Mouse (Mus musculus): ENCODE results near the gene Gm37240. TPM values are rescaled to one million over a fixed set of nuclear protein-coding genes. Genes with fewer than 3 reads are reported as not detected.
A peak's percentile ranks its signal among the peaks of the same experiment; 100 is the strongest.

Gene Gm37240
- polyA plus RNA-seq, 1 experiment, result 0.77 TPM

DNA sequence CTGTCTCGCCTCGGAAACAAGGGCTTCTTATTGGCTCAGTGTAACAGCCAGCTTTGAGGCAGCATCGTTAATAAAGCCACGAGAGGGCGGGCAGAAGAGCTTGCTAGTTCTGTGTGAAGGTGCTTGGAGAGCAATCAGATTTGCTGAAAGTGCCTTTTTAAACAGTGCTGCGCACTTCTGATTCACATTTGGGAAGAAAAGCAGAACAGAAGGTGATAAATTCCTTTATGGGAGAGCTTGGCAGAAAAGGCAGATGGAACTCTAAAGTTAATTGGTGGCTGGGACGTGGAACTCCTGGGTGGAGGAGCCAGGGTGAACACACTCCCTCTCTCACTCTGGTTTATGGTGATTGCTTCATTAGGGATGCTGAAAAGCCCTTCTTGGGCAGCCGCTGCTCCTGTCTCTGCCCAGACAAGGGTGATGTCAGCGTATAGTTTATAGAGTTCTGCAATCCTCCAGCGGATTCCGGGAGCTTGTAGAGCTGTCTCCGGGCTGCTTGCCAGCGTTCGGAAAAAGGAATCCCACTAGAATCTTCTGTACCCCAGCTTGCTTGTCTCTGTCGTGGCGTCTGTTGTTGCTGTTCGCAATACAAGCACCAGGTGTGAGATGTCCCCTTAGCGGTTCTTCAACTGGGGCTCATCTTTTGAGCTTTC lies 1141.7 kb downstream of the Gm37240 start:
- DNase-seq, result no peak
- Histone ChIP-seq H3K27me3 (ENCODE audit: control insufficient read depth, insufficient read depth, low read length) (no peaks in the 10 kb centered on the region), H3K4me1 (ENCODE audit: control insufficient read depth, insufficient read depth, low read length) (no peaks in the 10 kb centered on the region; the same call in 1 of the 2 replicates), H3K27ac (ENCODE audit: insufficient read depth, low read length) (no peak overlapping the region), H3K4me3 (replicated peaks; ENCODE audit: insufficient read depth, low read depth, low read length) (no peak overlapping the region)
- TF ChIP-seq CTCF (IDR thresholded peaks at IDR 0.05; ENCODE audit: borderline replicate concordance, insufficient read depth, low read depth, low read length) (no peak), POLR2A (IDR thresholded peaks at IDR 0.05; ENCODE audit: borderline replicate concordance, insufficient read depth, low read length) (no peak)
- 7% methylated on average over 18 of the region's 18 CpGs for WGBS

DNA sequence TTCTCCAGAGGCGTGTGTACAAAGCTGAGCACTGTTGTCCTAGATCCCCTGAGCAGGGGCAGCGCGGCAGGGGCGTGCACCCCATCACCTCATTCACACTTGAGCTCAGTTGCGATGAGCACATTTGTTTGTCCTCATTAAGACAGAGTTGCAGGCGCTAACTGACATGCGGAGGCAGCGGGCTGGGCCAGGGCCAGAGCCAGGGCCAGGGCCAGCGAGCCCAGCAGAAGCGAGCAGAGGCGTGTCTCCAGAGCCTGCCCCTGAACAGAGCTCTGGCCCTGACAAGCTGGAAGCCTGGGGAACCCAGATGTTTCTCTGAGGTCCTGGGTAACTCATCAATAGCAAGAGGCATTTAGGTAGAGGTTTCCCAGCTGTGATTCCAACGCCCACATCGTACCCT lies 1142.6 kb downstream of the Gm37240 start:
- Histone ChIP-seq H3K4me3 (replicated peaks; ENCODE audit: insufficient read depth, low read depth, low read length) (no peak overlapping the region), H3K4me1 (ENCODE audit: control insufficient read depth, insufficient read depth, low read length) (no peaks in the 10 kb centered on the region; the same call in 1 of the 2 replicates), H3K27ac (ENCODE audit: insufficient read depth, low read length) (no peak overlapping the region), H3K27me3 (ENCODE audit: control insufficient read depth, insufficient read depth, low read length) (no peaks in the 10 kb centered on the region)
- TF ChIP-seq POLR2A (IDR thresholded peaks at IDR 0.05; ENCODE audit: borderline replicate concordance, insufficient read depth, low read length), result no peak
- no peak for TF ChIP-seq CTCF (IDR thresholded peaks at IDR 0.05; ENCODE audit: borderline replicate concordance, insufficient read depth, low read depth, low read length)
- 56% methylated on average over 13 of the region's 13 CpGs for WGBS
- no peak for DNase-seq

DNA sequence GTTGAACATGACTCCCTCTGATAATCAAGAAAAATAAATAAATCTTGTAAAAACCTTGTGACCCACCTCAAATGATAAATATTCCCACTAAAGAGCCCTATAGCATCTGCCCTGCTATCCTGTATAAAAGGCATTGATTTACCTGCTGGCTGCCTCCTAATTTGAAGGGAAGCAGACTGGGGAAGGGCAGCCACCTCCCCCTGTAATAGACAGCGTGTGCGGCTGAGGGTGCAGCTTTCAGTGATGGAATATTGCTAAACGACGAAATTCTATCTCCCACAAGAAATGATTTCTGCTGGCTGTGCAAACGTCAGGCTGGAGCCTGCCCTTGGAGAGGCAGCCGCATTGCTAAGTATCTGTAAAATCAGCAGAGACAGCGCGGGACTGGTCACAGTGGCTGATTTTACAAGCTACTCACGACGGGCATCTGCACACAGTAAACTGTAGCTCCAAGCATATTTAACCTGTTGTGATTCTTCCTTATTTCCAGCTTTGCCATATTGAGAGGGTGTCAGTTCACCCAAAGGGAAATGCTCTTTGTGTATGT lies 1147.2 kb downstream of the Gm37240 start:
- Histone ChIP-seq H3K4me1 (ENCODE audit: control insufficient read depth, insufficient read depth, low read length) (no peaks in the 10 kb centered on the region), H3K27me3 (ENCODE audit: control insufficient read depth, insufficient read depth, low read length) (no peaks in the 10 kb centered on the region), H3K4me3 (replicated peaks; ENCODE audit: insufficient read depth, low read depth, low read length) (no peak overlapping the region), H3K27ac (ENCODE audit: insufficient read depth, low read length) (no peak overlapping the region)
- TF ChIP-seq CTCF (IDR thresholded peaks at IDR 0.05; ENCODE audit: borderline replicate concordance, insufficient read depth, low read depth, low read length) (no peak), POLR2A (IDR thresholded peaks at IDR 0.05; ENCODE audit: borderline replicate concordance, insufficient read depth, low read length) (no peak)
- WGBS, result 51% methylated on average over 10 of the region's 10 CpGs
- DNase-seq, result no peak

DNA sequence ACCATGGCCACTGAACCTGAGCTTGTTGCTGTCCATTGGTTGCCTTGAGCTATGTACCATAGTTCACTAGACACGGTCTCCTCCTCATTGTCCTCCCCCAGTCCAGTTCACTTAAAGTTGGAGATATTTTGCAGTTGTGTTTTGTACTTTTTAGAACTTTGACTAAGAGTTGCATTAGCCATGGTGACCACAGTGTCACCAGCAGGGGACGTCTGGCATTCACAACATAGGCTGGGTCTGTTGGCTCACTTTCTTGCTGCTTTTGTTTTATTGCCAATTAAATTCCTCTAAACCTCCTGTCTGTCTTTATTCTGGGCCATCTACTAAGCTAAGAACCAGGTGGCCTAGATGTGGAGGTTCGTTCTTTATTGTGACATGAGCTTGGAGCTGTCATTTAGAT lies 1150.2 kb downstream of the Gm37240 start:
- no peaks in the 10 kb centered on the region for H3K27me3 ChIP-seq (ENCODE audit: control insufficient read depth, insufficient read depth, low read length)
- no peaks in the 10 kb centered on the region for H3K4me1 ChIP-seq (ENCODE audit: control insufficient read depth, insufficient read depth, low read length)
- H3K4me3 ChIP-seq (replicated peaks; ENCODE audit: insufficient read depth, low read depth, low read length), result no peak overlapping the region
- TF ChIP-seq POLR2A (IDR thresholded peaks at IDR 0.05; ENCODE audit: borderline replicate concordance, insufficient read depth, low read length) (no peak), CTCF (IDR thresholded peaks at IDR 0.05; ENCODE audit: borderline replicate concordance, insufficient read depth, low read depth, low read length) (no peak)
- DNase-seq, result no peak
- H3K27ac ChIP-seq (ENCODE audit: insufficient read depth, low read length), result no peak overlapping the region
- WGBS, result 39% methylated on average over 3 of the region's 3 CpGs

DNA sequence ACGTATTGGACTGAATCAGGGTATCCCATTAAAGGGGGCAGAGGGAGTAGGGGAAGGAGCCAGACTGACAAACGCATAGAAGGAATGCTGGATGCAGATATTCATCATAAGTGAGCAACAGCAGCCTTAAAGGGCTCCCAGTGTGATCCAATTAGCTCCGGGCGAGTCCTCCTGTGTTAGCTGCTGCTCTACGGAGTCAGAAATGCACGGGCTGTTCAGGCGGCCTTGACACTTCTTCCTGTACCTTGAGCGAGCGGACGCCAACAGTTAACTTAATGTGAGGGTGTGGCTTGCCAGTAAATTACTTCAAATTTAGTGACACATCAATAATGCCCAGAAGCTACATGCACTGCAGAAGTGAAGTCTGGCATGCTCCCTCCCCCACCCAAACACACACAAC lies 1151.6 kb downstream of the Gm37240 start:
- no peak overlapping the region for H3K27ac ChIP-seq (ENCODE audit: insufficient read depth, low read length)
- H3K27me3 ChIP-seq (ENCODE audit: control insufficient read depth, insufficient read depth, low read length), result no peaks in the 10 kb centered on the region
- DNase-seq, result no peak
- TF ChIP-seq POLR2A (IDR thresholded peaks at IDR 0.05; ENCODE audit: borderline replicate concordance, insufficient read depth, low read length) (no peak), CTCF (IDR thresholded peaks at IDR 0.05; ENCODE audit: borderline replicate concordance, insufficient read depth, low read depth, low read length) (no peak)
- WGBS, result 65% methylated on average over 10 of the region's 10 CpGs
- no peaks in the 10 kb centered on the region for H3K4me1 ChIP-seq (ENCODE audit: control insufficient read depth, insufficient read depth, low read length)
- no peak overlapping the region for H3K4me3 ChIP-seq (replicated peaks; ENCODE audit: insufficient read depth, low read depth, low read length)

DNA sequence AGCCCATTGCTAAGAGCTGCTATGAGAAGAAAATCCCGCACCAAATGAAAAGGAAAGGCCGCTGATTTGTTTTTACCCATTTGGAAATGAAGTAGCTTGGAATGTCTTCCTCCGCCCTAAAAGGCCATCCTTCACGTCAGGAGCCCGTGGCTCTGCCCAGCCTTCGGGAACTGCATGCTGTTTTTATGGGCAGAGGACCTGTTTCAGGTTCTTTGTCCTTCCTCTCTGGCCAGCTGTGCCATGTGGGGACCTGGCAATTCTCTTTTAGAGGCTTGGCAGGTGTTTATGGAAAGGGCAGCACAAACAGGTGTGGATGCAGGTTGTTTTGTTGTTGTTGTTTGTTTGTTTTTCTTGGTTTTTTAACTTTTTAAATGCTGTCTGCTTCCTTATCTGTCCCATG lies 1154.8 kb downstream of the Gm37240 start:
- H3K27me3 ChIP-seq (ENCODE audit: control insufficient read depth, insufficient read depth, low read length), result no peaks in the 10 kb centered on the region
- no peak overlapping the region for H3K27ac ChIP-seq (ENCODE audit: insufficient read depth, low read length)
- 17% methylated on average over 6 of the region's 6 CpGs for WGBS
- H3K4me1 ChIP-seq (ENCODE audit: control insufficient read depth, insufficient read depth, low read length), result no peaks in the 10 kb centered on the region
- no peak for DNase-seq
- no peak for TF ChIP-seq POLR2A (IDR thresholded peaks at IDR 0.05; ENCODE audit: borderline replicate concordance, insufficient read depth, low read length)
- TF ChIP-seq CTCF (IDR thresholded peaks at IDR 0.05; ENCODE audit: borderline replicate concordance, insufficient read depth, low read depth, low read length), result no peak
- no peak overlapping the region for H3K4me3 ChIP-seq (replicated peaks; ENCODE audit: insufficient read depth, low read depth, low read length)

DNA sequence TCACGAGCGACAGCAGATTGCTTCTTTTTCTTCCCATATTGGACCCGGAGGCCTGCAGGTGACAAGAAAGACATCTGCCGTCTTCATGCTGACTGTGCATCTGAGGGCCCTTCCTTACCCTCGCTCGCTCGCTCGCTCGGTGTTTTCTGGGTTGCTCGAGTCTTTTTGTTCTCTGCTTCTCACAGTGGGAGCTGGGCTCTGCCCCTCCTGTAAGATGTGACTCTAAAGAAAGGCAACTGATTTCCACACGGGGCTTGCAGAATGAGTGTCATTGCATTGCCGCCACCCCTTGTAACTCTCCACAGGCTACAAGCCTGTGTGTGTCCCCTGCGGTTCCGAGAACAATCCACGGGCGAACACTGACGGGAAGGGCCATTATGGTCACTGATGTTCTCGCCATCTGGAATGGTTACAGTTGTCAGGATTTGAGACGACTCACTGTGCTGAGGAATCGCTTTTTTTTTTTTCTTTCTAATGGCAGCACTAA lies 1155.3 kb downstream of the Gm37240 start:
- WGBS, result 1% methylated on average over 20 of the region's 20 CpGs
- no peak for TF ChIP-seq POLR2A (IDR thresholded peaks at IDR 0.05; ENCODE audit: borderline replicate concordance, insufficient read depth, low read length)
- TF ChIP-seq CTCF (IDR thresholded peaks at IDR 0.05; ENCODE audit: borderline replicate concordance, insufficient read depth, low read depth, low read length), result no peak
- Histone ChIP-seq H3K4me3 (replicated peaks; ENCODE audit: insufficient read depth, low read depth, low read length) (peak overlapping the region; percentile 43), H3K4me1 (ENCODE audit: control insufficient read depth, insufficient read depth, low read length) (no peaks in the 10 kb centered on the region), H3K27ac (ENCODE audit: insufficient read depth, low read length) (no peak overlapping the region), H3K27me3 (ENCODE audit: control insufficient read depth, insufficient read depth, low read length) (no peaks in the 10 kb centered on the region)
- peak; percentile 37 to 46 for DNase-seq

DNA sequence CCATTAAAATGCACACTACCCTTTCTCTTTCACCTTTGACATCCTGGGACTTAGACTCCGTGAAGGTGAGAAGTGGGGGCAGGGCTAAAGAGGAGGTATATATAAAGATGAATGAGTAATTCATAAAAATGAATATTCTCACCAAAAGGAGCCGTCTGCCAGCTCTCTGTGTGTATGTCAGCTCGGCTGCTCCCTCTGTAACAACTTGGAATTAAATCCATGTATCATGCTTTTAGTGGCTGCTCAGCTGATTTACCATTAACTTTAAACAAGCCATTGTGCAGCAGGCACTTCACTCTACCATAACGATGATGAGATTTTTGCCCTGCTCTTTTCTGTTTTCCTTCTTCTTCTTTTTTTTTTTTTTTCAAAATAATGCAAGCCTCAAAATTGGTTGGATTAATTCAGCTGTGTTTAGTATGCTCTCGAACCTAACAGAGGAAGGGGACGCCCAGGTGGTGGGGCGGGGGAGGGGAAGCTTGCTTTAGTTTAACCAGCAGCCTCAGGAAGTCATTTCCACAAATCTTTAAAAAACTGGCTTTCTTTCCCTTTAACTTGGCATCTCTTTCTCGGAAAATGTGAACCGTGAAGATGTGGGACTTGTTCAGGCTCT lies 1155.8 kb downstream of the Gm37240 start:
- 24% methylated on average over 9 of the region's 9 CpGs for WGBS
- Histone ChIP-seq H3K27ac (ENCODE audit: insufficient read depth, low read length) (no peak overlapping the region), H3K4me3 (replicated peaks; ENCODE audit: insufficient read depth, low read depth, low read length) (peak overlapping the region; percentile 43), H3K27me3 (ENCODE audit: control insufficient read depth, insufficient read depth, low read length) (no peaks in the 10 kb centered on the region), H3K4me1 (ENCODE audit: control insufficient read depth, insufficient read depth, low read length) (no peaks in the 10 kb centered on the region)
- TF ChIP-seq CTCF (IDR thresholded peaks at IDR 0.05; ENCODE audit: borderline replicate concordance, insufficient read depth, low read depth, low read length), result no peak
- TF ChIP-seq POLR2A (IDR thresholded peaks at IDR 0.05; ENCODE audit: borderline replicate concordance, insufficient read depth, low read length), result no peak
- DNase-seq, result no peak
